Mouse (Mus musculus): ENCODE results near the gene Ppil1. TPM values are rescaled to one million over a fixed set of nuclear protein-coding genes. Genes with fewer than 3 reads are reported as not detected.

The Ppil1 gene
- polyA plus RNA-seq, 1 experiment: 92.7 TPM

DNA sequence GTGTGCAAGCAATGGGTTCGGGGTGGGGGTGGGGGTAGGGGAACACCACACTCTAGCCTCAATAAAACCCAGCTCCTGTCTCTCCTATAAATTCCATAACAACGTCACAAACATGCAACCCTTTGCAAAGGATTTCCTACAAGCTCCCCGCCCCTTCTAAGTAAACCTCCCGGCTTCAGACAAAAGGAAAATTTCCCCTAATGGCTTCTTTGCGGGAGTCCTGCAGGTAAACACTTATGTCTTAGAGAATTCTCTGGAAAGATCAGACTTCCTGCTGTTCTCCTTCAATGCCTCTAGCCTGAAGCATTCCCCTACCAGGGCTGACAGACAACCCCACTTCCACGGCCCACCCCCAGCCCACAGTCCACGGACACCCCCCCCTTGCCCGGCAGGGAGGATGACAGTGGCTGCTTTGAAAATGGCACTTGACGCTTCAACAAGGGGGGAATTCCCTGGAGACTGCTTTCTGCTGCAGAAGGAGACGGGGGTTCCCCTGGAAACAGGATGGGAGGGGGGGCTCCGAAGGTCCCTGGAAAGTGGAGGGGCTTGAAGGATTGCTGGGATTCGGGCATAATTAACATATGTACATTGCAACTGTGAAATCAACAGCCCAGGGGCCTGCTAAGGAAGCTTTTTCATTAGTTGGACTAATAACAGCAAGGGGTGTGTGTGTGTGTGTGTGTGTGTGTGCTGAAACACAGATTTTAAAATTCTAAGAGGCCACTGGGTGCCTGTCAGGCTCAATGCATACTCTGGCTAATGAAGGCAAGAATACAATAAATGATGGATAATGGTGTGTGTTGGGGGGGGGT lies 50.4 kb downstream of the Ppil1 start:
- H3K9me3 ChIP-seq (replicated peaks; ENCODE audit: control insufficient read depth, insufficient read depth, low read length, poor library complexity, severe bottlenecking): no peaks in the 10 kb centered on the region
- H3K9ac ChIP-seq (ENCODE audit: low read depth, poor library complexity, severe bottlenecking): no peak overlapping the region
- H3K36me3 ChIP-seq (ENCODE audit: control insufficient read depth, insufficient read depth, low read length, poor library complexity, severe bottlenecking): no peaks in the 10 kb centered on the region
- H3K4me3 ChIP-seq (ENCODE audit: low read depth, low read length): no peak overlapping the region
- H3K4me1 ChIP-seq (ENCODE audit: control insufficient read depth, insufficient read depth, low read length): no peaks in the 10 kb centered on the region
- no peaks in the 10 kb centered on the region for H3K27me3 ChIP-seq (ENCODE audit: control insufficient read depth, insufficient read depth, low read length, poor library complexity, severe bottlenecking)
- TF ChIP-seq CTCF (IDR thresholded peaks at IDR 0.05; ENCODE audit: low read depth, low read length) (no peak), EP300 (IDR thresholded peaks at IDR 0.05; ENCODE audit: insufficient read depth, low read depth, low read length) (no peak), POLR2A (IDR thresholded peaks at IDR 0.05; ENCODE audit: insufficient read depth, low read length) (no peak)
- no peak overlapping the region for H3K27ac ChIP-seq (ENCODE audit: insufficient read depth, low read length)

DNA sequence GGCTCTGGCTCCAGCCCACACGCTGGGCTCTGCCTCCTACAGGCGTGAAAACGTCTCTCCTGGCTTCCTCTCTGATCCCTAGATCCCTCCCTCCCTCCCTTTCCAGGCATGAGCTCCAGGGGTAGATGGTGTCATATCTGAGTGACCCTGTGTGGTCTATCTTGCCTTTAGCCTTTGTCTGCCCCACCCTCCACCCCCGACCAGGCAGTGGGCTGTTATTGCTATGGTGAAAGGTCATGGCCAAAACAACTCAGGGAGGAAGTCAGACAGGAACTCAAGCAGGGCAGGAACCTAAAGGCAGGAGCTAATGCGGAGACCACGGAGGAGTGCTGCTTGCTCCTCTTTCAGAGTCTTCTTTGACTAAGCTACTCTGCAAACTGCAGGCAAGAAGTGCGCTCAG lies 52.1 kb downstream of the Ppil1 start:
- Histone ChIP-seq H3K27ac (ENCODE audit: insufficient read depth, low read length) (no peak overlapping the region), H3K9ac (ENCODE audit: low read depth, poor library complexity, severe bottlenecking) (no peak overlapping the region), H3K27me3 (ENCODE audit: control insufficient read depth, insufficient read depth, low read length, poor library complexity, severe bottlenecking) (no peaks in the 10 kb centered on the region), H3K9me3 (replicated peaks; ENCODE audit: control insufficient read depth, insufficient read depth, low read length, poor library complexity, severe bottlenecking) (no peaks in the 10 kb centered on the region), H3K4me1 (ENCODE audit: control insufficient read depth, insufficient read depth, low read length) (no peaks in the 10 kb centered on the region), H3K36me3 (ENCODE audit: control insufficient read depth, insufficient read depth, low read length, poor library complexity, severe bottlenecking) (no peaks in the 10 kb centered on the region), H3K4me3 (ENCODE audit: low read depth, low read length) (no peak overlapping the region)
- TF ChIP-seq EP300 (IDR thresholded peaks at IDR 0.05; ENCODE audit: insufficient read depth, low read depth, low read length) (0 out of 2 replicates have a peak, but pooled peaks have one; percentile 16), POLR2A (IDR thresholded peaks at IDR 0.05; ENCODE audit: insufficient read depth, low read length) (no peak), CTCF (IDR thresholded peaks at IDR 0.05; ENCODE audit: low read depth, low read length) (no peak)

DNA sequence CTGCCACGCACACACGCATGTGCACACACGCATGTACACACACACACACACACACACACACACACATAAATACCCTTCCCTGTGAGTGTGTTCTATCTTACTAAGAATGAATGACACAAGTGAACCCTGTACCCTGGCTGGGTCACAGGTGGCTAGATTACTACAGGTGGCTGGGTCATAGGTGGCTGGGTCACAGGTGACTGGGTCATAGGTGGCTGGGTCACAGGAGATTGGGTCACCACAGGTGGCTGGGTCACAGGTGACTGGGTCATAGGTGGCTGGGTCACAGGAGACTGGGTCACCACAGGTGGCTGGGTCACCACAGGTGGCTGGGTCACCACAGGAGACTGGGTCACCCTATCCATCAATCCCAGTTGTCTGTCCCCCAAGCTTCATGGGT lies 53.9 kb downstream of the Ppil1 start:
- Histone ChIP-seq H3K9me3 (replicated peaks; ENCODE audit: control insufficient read depth, insufficient read depth, low read length, poor library complexity, severe bottlenecking) (no peaks in the 10 kb centered on the region), H3K36me3 (ENCODE audit: control insufficient read depth, insufficient read depth, low read length, poor library complexity, severe bottlenecking) (no peaks in the 10 kb centered on the region), H3K9ac (ENCODE audit: low read depth, poor library complexity, severe bottlenecking) (no peak overlapping the region), H3K4me1 (ENCODE audit: control insufficient read depth, insufficient read depth, low read length) (no peaks in the 10 kb centered on the region), H3K27me3 (ENCODE audit: control insufficient read depth, insufficient read depth, low read length, poor library complexity, severe bottlenecking) (no peaks in the 10 kb centered on the region), H3K27ac (ENCODE audit: insufficient read depth, low read length) (no peak overlapping the region), H3K4me3 (ENCODE audit: low read depth, low read length) (no peak overlapping the region)
- no peak for TF ChIP-seq POLR2A (IDR thresholded peaks at IDR 0.05; ENCODE audit: insufficient read depth, low read length)
- no peak for TF ChIP-seq CTCF (IDR thresholded peaks at IDR 0.05; ENCODE audit: low read depth, low read length)
- no peak for TF ChIP-seq EP300 (IDR thresholded peaks at IDR 0.05; ENCODE audit: insufficient read depth, low read depth, low read length)

DNA sequence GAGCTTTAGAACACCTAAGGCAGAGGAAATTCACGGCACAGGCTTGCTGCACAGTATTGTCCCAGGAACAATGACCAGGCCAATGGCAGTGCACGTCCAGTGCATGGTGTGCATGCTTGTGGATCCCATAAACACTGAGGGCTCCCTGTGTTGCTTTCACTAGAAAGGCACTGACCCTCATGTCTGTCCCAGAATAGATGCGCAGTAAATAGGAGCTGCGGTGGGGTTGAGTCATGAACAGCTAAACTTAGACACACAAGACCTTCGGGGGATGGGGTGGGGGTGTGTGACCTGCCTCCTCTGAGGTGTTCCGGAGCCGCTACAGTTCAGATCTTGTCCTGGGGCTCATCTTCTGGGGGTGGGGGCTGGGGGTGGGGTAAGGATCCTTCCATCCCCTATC lies 57.9 kb downstream of the Ppil1 start:
- TF ChIP-seq POLR2A (IDR thresholded peaks at IDR 0.05; ENCODE audit: insufficient read depth, low read length): no peak
- TF ChIP-seq CTCF (IDR thresholded peaks at IDR 0.05; ENCODE audit: low read depth, low read length): no peak
- TF ChIP-seq EP300 (IDR thresholded peaks at IDR 0.05; ENCODE audit: insufficient read depth, low read depth, low read length): no peak
- H3K36me3 ChIP-seq (ENCODE audit: control insufficient read depth, insufficient read depth, low read length, poor library complexity, severe bottlenecking): no peaks in the 10 kb centered on the region

DNA sequence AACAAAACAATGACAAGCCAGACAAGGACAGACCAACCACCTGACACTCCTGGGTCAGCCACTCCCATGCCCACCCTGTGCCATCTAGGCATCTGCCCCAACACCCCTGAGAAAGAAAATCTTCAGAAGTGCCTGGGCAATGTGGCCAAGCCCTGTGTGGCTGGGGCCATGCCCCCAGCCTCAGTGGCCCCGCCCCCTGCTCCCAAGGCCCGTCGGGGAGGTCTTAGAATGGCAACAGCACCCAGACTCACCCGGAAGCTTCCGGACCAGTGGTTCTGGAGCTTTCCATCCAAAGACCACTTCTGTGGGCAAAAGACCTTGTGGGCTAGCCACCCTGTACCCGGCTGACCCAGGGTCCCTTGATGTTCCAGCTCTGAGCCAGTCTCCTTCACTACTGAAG lies 61.4 kb downstream of the Ppil1 start:
- Histone ChIP-seq H3K9me3 (replicated peaks; ENCODE audit: control insufficient read depth, insufficient read depth, low read length, poor library complexity, severe bottlenecking) (no peaks in the 10 kb centered on the region), H3K36me3 (ENCODE audit: control insufficient read depth, insufficient read depth, low read length, poor library complexity, severe bottlenecking) (no peaks in the 10 kb centered on the region), H3K27me3 (ENCODE audit: control insufficient read depth, insufficient read depth, low read length, poor library complexity, severe bottlenecking) (no peaks in the 10 kb centered on the region), H3K4me1 (ENCODE audit: control insufficient read depth, insufficient read depth, low read length) (no peaks in the 10 kb centered on the region), H3K9ac (ENCODE audit: low read depth, poor library complexity, severe bottlenecking) (no peak overlapping the region), H3K27ac (ENCODE audit: insufficient read depth, low read length) (no peak overlapping the region), H3K4me3 (ENCODE audit: low read depth, low read length) (no peak overlapping the region)
- no peak for TF ChIP-seq EP300 (IDR thresholded peaks at IDR 0.05; ENCODE audit: insufficient read depth, low read depth, low read length)
- no peak for TF ChIP-seq POLR2A (IDR thresholded peaks at IDR 0.05; ENCODE audit: insufficient read depth, low read length)
- no peak for TF ChIP-seq CTCF (IDR thresholded peaks at IDR 0.05; ENCODE audit: low read depth, low read length)

More for the DNA sequence above, 57.9 kb downstream of the Ppil1 start:
- H3K9ac ChIP-seq (ENCODE audit: low read depth, poor library complexity, severe bottlenecking): no peak overlapping the region
- H3K27me3 ChIP-seq (ENCODE audit: control insufficient read depth, insufficient read depth, low read length, poor library complexity, severe bottlenecking): no peaks in the 10 kb centered on the region
- no peaks in the 10 kb centered on the region for H3K9me3 ChIP-seq (replicated peaks; ENCODE audit: control insufficient read depth, insufficient read depth, low read length, poor library complexity, severe bottlenecking)
- H3K27ac ChIP-seq (ENCODE audit: insufficient read depth, low read length): no peak overlapping the region
- no peaks in the 10 kb centered on the region for H3K4me1 ChIP-seq (ENCODE audit: control insufficient read depth, insufficient read depth, low read length)
- H3K4me3 ChIP-seq (ENCODE audit: low read depth, low read length): no peak overlapping the region

Other genes starting within 250 kb of the Ppil1 start
- gene Srsf3, start 231.6 kb downstream of the Ppil1 start, polyA plus RNA-seq (2011; ENCODE audit: insufficient read depth, insufficient read length, low read depth, missing spikeins): 541 and 557 TPM in 2 replicates
- gene Cdkn1a, start 173.2 kb downstream of the Ppil1 start, polyA plus RNA-seq (2011; ENCODE audit: insufficient read depth, insufficient read length, low read depth, missing spikeins): 171 and 178 TPM in 2 replicates
- not detected in 2 replicates for gene Rab44, start 150.0 kb downstream of the Ppil1 start, polyA plus RNA-seq (2011; ENCODE audit: insufficient read depth, insufficient read length, low read depth, missing spikeins)
- gene Cpne5, start 26.0 kb downstream of the Ppil1 start, polyA plus RNA-seq (2011; ENCODE audit: insufficient read depth, insufficient read length, low read depth, missing spikeins): 1.8 and 4.4 TPM in 2 replicates
- gene BC004004, start 4.6 kb upstream of the Ppil1 start, polyA plus RNA-seq (2011; ENCODE audit: insufficient read depth, insufficient read length, low read depth, missing spikeins): 39.5 and 54.0 TPM in 2 replicates
- gene Pi16, start 53.5 kb upstream of the Ppil1 start, polyA plus RNA-seq (2011; ENCODE audit: insufficient read depth, insufficient read length, low read depth, missing spikeins): 0.39 TPM in 1 of 2 replicates, not detected in the other
- gene Mtch1, start 83.7 kb upstream of the Ppil1 start, polyA plus RNA-seq (2011; ENCODE audit: insufficient read depth, insufficient read length, low read depth, missing spikeins): 129 and 134 TPM in 2 replicates
- 4.6 and 5.1 TPM in 2 replicates for gene Fgd2, start 96.7 kb upstream of the Ppil1 start, polyA plus RNA-seq (2011; ENCODE audit: insufficient read depth, insufficient read length, low read depth, missing spikeins)
- 348 and 350 TPM in 2 replicates for gene Pim1, start 226.6 kb upstream of the Ppil1 start, polyA plus RNA-seq (2011; ENCODE audit: insufficient read depth, insufficient read length, low read depth, missing spikeins)